Mouse (Mus musculus): ENCODE results near the gene Tpgs1.

DNA sequence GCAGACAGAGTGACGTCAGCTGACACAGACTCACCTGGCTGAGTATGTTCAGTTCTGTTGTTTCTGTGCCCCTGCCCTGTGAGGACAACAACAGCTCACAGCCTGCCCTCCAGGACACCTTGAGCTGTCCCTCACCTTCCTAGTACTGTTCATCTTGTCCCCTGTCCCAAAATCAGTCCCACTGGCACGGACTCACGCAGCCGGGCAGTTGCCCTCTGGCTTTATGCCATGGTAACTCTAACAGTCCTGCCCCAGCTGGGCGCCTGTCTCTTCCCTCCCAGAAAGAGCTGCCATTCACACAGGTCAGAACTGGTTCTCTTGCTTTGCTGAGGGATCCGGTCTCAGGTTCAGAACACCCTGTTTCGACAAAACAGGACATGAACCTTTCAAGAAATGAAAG is 16.4 kb upstream of the Tpgs1 start:
- no peak for TF ChIP-seq POLR2A (IDR thresholded peaks at IDR 0.05; ENCODE audit: borderline replicate concordance, control insufficient read depth, low read depth, low read length)
- TF ChIP-seq CTCF (IDR thresholded peaks at IDR 0.05; ENCODE audit: control insufficient read depth, insufficient read depth, low read length): no peak
